Mouse (Mus musculus): ENCODE data around the gene Smarcb1. TPM values are rescaled to one million over a fixed set of nuclear protein-coding genes. Genes with fewer than 3 reads are reported as not detected.
"Not testable (repeated sequence)": the region's sequence is repeated elsewhere in the genome, so short reads cannot be mapped to it uniquely, and the experiment has no call there.

Smarcb1 gene
- total RNA-seq, 2 experiments from 2014 or later: 79.4 to 80.0 TPM

GRCm38 (mm10) chr10:75895730-75896129, 25.7 kb downstream of the Smarcb1 start:
- no peak for ATAC-seq (replicated peaks; ENCODE audit: poor library complexity, severe bottlenecking)

- no peak for ATAC-seq (replicated peaks; ENCODE audit: poor library complexity, severe bottlenecking)
These were observed 26.8 kb downstream of the Smarcb1 start for GRCm38 (mm10) chr10:75894601-75895000.

GRCm38 (mm10) chr10:75893089-75893750, 28.2 kb downstream of the Smarcb1 start, which contains the start of gene Derl3:
Gene Derl3, plus strand, starts transcription at chr10:75893413.
- ATAC-seq (replicated peaks; ENCODE audit: poor library complexity, severe bottlenecking): peak; percentile 96

- ATAC-seq (replicated peaks; ENCODE audit: poor library complexity, severe bottlenecking): no peak
These were observed 31.8 kb downstream of the Smarcb1 start for GRCm38 (mm10) chr10:75889406-75890153.

GRCm38 (mm10) chr10:75887504-75887903, 33.9 kb downstream of the Smarcb1 start:
- not testable (repeated sequence) for ATAC-seq (replicated peaks; ENCODE audit: poor library complexity, severe bottlenecking)

GRCm38 (mm10) chr10:75884742-75885141, 36.7 kb downstream of the Smarcb1 start:
- ATAC-seq (replicated peaks; ENCODE audit: poor library complexity, severe bottlenecking): no peak

GRCm38 (mm10) chr10:75883232-75883552, 38.2 kb downstream of the Smarcb1 start:
- peak; percentile 95 for ATAC-seq (replicated peaks; ENCODE audit: poor library complexity, severe bottlenecking)

GRCm38 (mm10) chr10:75882433-75883231, 38.8 kb downstream of the Smarcb1 start:
- peak; percentile 12; the same call in 1 of the 2 replicates for ATAC-seq (replicated peaks; ENCODE audit: poor library complexity, severe bottlenecking)

- no peak for ATAC-seq (replicated peaks; ENCODE audit: poor library complexity, severe bottlenecking)
These were observed 39.6 kb downstream of the Smarcb1 start for GRCm38 (mm10) chr10:75881578-75882432.

- ATAC-seq (replicated peaks; ENCODE audit: poor library complexity, severe bottlenecking): no peak
These were observed 40.4 kb downstream of the Smarcb1 start for GRCm38 (mm10) chr10:75880771-75881577.

GRCm38 (mm10) chr10:75880351-75880750, 41.1 kb downstream of the Smarcb1 start:
- ATAC-seq (replicated peaks; ENCODE audit: poor library complexity, severe bottlenecking): no peak

GRCm38 (mm10) chr10:75878836-75879235, 42.6 kb downstream of the Smarcb1 start:
- ATAC-seq (replicated peaks; ENCODE audit: poor library complexity, severe bottlenecking): no peak

- ATAC-seq (replicated peaks; ENCODE audit: poor library complexity, severe bottlenecking): no peak
These were observed 47.8 kb downstream of the Smarcb1 start for GRCm38 (mm10) chr10:75873543-75874170.

GRCm38 (mm10) chr10:75872915-75873542, 48.4 kb downstream of the Smarcb1 start:
- ATAC-seq (replicated peaks; ENCODE audit: poor library complexity, severe bottlenecking): peak; percentile 90

GRCm38 (mm10) chr10:75872025-75872914, 49.1 kb downstream of the Smarcb1 start:
- no peak for ATAC-seq (replicated peaks; ENCODE audit: poor library complexity, severe bottlenecking)

GRCm38 (mm10) chr10:75861587-75861986, 59.8 kb downstream of the Smarcb1 start:
- ATAC-seq (replicated peaks; ENCODE audit: poor library complexity, severe bottlenecking): no peak

GRCm38 (mm10) chr10:75860746-75861145, 60.7 kb downstream of the Smarcb1 start:
- peak; percentile 19 for ATAC-seq (replicated peaks; ENCODE audit: poor library complexity, severe bottlenecking)
